Mouse (Mus musculus) retina, embryonic 14.5 days (tissue): ENCODE results near the gene Ddx56.

ENCODE experiments used
- DNase-seq: peaks from one replicate; pipeline ENCODE4 v3.0.0-alpha.2; 2015; ENCODE audit warnings: low spot score

Gene Ddx56

DNA sequence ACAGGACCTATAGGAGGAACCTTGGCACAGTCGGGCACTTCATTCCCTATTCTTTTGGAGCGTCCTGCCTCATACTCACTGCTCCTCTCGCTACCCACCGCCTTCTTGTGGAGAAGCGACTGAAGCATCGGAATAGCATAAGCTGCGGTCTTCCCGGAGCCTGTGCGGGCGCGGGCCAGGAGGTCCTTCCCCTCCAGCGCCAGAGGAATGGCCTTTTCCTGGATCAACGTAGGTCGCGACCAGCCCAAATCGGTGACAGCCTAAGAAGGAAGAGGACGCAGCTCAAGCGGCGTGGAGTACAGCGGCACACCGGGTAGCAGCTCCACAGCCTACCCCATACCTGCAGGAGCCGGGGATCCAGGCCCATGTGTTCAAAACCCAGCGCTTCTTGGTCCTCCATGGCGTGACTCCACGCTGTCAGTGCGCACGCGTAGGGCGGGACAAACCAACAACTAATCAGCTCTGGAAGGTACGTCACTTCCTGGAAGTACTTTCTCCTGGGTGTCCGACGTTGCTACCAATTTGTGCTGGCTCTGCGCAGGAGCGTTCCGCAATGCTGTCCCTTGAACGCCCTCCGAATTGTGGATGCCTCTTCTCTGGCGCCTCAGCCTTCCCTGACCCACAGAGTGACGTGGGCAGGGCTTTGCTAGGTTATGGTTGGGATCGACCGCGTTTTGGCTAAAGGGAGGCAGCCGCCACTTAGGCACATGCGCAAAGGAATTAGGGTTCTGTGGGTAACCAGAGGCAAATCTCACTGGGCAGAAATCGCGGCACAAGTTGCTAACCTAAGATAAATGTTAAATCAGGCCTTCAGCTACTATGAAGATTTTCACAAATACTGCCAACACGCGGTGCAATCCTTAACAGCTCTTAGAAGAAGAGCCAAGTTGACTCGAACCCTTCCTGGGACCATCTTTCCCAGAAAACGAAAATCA, at the start of gene Ddx56:
Gene Ddx56 (minus strand): TSS at position 453 of the 935 bp plus-strand sequence.
- DNase-seq: peak; percentile 97

DNA sequence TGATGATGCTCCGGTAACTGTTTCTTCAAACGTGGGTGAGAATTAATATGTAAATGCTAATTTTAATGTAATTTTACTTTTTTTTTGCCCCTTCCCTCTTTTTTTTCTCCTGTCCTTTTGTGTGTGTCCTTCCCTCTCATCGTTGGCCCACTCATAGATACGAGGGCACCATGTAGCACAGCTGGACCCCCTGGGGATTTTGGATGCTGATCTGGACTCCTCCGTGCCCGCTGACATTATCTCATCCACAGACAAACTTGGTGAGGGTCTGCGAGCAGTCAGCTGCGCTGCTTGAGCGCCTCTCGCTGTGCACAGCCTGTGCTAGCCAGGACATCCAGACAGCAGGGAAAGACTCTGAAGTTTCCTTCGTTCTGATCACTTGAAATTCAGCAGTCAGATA, 49.2 kb upstream of the Ddx56 start:
- DNase-seq: no peak

DNA sequence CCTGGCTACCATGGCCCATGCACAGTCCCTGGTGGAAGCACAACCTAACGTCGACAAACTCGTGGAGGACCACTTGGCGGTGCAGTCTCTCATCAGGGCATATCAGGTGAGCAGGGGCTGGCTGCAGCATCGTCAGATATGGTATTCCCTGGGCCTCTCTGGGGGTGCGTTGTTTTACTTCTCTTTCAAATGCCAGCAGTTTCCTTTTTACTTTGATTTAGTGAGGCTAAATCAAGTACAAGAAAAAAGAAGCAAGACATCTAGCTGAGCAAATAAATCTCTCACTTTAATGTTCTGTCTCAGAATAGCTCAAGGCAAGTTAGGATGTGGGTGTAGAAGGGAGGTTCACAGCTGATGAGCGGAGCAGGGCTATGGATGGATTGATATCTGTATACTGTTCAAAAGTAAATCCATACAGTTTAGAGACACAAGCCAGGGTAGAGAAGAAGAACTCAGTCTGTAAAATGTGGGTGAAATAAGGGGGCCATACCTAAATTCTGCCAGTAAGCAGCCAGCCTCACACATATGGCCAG, 46.4 kb upstream of the Ddx56 start:
- no peak for DNase-seq

DNA sequence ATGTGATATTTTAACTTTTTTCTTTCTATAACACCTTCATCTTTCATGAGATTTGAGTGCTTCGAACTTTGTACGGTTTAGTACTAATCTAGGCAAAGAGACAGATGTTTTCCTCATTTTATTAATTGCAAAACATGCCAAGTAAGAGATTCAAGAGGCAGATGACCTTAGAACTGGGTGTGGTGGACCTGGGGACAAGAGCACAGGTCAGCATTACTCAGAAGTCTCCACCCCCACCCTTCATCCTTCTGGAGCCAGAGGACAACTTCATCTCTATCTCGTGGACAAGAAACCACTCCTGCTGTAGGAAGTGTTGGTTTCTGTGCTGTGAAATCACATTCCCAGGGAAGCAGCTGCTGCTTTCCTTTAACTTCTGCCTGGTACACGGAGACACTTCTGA, 40.6 kb upstream of the Ddx56 start:
- DNase-seq: no peak

DNA sequence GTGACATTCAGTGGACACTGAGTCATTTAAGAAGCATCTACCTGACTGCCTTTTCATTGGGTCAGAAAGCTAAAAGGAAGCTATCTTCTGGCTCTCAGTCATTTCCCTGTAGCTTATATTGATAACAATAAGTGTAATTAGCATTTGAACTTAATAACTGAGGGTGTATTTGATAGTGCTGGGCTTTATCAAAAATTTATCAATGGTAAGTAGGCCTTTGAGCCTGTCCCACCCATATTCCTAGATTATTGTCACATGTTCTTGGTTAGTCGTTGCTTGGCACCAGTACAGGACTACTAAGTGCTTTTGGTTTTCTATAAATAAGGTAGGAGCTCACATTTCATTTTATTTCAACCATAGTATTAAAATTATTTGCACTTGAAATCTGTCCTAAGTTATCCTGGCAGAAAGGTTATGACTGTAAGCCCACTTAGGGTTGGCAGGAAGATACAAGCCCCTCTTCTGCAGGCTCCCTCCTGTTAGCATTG, 38.4 kb upstream of the Ddx56 start:
- no peak for DNase-seq

DNA sequence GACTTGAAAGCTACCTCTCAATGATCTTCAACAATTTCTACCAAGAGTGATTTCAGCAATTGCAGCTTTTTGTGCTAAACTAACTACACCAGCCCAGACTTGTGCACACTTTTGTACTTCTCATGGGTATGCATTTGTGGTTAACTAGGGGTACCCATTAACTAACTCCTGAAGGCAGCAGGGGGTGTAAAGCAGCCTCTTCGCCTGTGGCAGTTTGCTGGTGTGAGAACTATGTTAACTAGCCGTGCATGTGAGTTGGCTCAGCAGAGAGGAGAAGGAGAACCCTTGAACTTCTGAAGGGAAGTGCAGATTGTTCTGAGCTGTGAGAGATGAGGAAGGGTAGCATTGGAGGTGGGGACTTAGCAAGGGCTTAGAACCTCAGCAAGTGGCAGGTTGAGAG, 35.2 kb upstream of the Ddx56 start:
- no peak for DNase-seq

DNA sequence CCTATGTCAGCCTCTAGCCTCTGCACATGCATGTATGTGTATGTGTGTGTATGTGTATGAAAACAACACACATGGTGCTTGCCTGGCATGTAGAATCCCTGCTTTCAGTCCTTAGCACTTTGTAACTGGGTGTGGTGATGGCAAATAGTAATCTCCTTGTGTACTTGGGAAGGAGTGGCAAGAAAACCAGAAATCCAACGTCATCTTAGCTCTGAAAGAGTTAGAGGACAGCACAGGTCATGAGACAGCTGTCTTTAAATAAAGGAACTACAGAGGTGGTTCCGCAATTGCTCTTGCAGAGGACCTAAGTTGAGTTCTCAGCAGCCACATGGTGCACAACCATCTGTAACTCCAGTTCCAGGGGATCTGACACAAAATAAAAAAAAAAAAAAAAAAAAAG, 31.9 kb upstream of the Ddx56 start:
- DNase-seq: no peak

DNA sequence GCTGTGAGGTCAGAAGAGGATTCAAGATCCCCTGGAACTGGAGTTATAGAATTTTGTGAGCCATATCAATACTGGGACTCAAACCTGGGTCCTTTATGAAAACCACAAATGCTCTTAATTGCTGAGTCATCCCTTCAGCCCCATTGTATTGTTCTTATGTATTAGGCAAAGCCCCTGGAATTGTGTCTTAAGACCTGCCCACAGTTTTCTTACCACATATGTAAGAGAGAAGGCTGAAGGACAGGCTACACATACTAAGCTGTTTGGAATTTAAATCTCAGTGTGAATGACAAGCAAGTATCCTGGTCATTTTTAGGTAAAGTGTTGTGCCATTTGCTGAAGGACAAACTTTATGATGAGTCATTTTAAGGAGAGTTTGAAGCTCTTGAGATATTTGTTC, 28.5 kb upstream of the Ddx56 start:
- DNase-seq: no peak

DNA sequence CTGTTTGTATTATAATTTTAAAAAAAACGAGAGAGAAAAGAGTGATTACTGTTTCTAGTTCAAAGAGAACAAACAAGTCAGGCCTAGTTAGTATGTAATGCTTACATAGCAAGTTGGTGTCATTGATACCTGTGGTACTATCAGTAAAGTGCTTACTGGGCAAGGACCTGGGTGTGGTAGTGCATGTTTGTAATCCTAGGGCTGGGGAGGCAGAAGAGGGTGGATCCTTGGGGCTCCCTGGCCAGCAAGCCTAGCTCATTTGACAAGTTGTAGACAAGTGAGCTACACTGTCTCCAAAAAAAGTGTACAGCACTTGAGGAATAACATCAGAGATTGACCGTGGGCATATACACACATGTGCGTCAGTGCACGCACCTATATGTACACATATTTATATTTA, 27.1 kb upstream of the Ddx56 start:
- no peak for DNase-seq

DNA sequence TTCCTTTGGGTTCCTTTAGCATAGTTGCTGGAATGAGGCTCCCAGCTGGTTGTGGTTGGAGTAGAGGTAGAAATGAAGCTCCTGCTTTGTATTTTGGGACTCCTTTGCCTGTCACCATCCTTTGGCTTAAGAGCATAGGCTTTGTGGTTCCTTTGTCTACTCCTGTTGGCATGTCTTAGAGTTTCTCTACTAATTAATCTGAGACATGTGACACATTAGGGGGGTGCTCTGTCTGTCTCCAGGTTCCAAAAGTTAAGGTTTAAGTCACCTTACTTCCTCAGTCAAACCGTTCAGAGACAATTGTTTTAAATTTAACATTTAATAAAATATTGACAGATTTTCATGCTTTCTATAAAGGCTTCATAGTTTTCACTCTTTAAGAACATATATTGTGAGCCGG, 26.0 kb upstream of the Ddx56 start:
- DNase-seq: no peak

DNA sequence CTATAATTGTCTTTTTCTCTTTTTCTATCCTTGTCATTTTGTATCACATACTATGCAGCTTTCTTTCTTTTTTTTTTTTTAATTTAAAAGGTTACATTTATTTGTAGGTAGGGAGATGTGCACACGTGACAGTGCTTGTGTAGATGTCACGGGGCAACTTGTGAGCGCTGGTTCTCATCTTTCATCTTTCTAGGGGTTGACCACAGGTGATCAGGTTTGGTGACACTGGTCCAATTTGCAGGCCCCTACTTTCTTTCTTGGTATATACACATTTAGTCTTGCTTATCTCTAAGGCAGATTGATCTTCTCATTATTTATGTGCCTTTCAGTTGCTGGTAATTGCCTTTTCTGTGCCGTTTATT, 25.4 kb upstream of the Ddx56 start:
- DNase-seq: no peak

DNA sequence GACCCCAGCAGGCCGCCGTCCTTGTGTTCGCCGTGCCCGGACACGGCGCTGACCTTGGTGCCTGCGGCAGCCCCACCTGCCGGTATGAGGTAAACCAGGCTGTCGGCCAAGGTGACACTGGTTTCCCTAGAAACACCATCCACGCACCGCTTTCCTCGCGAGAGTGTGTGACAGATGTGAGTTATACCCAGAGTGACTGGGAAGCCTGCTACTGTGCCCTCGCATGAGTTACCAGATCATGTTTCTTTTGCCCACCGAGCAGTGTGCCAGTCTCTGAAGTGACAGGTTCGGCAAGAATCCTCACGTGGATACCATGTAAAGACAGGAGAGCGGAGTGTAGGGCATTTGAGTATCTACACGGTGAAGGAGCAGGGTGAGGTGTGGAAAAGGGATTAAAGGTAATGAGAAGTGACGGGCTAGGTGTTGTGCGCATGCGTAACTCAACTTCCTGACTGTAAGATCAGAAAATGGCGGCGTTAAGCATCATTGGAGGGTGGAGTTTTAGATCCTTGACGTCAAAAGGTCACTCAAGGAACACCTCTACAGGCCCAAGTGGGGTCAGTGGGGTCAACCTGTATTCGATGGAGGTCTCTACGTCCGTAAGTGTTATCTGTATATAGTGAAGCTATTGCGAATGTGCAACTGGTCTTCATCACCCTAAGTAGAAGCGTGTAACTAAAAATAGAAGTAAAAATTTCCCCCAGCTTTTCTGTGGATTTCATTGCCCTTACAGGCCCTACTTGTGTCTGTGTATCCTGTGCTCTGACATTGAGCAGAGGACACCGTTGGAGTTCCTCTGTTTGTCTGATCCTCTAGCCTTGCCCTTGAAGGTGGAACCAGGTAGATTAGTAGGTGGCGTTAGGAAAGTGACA, 24.8 kb upstream of the Ddx56 start:
- peak; percentile 80 for DNase-seq

DNA sequence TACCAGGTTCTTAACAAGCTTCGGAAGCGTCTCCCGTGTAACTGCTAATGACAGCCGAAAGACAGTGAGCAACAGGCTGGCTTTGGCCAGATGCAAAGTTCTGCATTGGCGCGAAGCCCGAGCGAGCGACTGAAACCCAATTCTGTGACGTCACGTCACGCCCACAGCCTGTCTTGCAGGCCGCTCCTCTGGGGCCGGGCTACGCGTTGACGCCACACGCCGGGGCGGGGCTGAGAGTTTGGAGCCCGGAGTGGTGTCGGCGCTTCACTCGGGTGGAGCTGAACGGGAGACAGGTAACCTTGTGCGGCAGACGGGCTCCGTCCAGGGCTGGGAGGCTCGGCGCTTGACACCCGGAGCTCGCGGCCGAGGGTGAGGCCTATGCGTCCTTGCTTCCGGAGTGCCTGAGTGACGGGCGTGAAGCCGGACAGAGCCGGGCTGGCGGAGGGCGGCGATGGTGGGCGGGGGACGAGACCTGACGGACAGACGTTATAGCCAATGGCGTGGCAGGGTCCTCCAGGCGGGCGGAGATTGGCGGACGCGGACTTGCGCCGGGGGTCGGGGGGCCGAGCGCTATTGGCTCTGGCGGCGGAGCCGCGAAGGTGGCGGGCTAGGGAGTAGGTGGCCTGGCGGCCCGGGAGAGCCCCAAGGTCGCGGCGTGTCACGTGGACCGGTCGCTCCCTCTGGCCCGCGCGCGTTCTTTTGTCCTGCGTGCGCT, 24.0 kb upstream of the Ddx56 start, which contains the start of gene Ogdh:
Gene Ogdh (plus strand): TSS at position 233 of the 715 bp plus-strand sequence.
- DNase-seq: peak; percentile 99

DNA sequence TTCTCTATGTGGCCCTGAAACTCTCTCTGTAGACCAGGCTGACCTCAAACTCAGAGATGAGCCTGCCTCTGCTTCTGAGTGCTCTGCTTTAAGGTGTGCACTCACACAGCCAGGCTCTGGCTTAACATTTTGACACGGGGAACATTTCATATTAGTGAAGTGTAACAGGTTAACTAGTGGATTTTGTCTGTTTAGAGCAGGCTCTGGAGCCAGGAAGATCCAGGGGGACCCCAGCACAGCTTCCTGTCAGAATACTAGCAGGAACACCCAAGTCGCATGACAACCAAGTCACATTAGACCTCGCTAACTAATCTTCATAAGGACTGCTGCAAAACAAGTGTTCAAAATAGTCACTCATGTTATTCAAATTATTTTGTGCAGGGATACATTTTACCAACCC, 23.3 kb upstream of the Ddx56 start:
- DNase-seq: no peak

DNA sequence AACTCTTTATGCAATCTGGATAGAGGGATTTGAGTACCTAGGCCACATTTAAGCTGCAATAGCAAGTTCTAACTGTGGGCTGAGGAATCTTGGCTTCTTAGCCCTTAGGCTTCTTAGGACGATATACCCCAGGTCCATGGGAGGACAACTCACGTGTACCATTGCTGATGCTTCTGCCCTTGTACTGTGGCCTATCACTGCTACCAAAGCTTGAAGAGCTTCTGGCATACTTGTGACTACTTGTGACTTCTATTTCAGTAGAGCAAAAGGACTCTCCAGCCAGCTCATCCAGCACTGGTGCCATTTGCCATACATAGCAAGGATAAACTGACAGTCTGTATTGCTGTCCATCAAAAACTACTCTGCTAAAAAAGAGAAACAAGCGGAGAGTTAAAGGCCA, 22.6 kb upstream of the Ddx56 start:
- DNase-seq: no peak

DNA sequence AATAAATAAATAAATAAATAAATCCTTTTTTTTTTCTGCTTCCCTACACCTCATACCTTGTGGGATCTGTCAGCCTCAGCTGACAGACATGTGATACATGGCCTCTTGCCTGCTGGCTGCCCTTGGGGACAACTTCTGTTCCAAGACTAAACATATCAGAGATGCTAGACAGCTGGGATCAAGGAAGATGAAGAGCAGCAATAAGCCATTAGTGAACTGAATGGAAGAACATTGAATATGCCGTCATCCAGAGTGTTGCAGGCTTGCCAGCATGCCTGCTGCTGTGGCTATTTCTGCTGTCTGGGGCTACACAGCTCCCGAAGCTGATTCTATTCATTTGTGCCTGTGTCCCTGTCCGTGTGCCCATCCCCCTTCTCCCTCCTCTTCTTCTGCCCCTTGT, 15.4 kb upstream of the Ddx56 start:
- DNase-seq: no peak

DNA sequence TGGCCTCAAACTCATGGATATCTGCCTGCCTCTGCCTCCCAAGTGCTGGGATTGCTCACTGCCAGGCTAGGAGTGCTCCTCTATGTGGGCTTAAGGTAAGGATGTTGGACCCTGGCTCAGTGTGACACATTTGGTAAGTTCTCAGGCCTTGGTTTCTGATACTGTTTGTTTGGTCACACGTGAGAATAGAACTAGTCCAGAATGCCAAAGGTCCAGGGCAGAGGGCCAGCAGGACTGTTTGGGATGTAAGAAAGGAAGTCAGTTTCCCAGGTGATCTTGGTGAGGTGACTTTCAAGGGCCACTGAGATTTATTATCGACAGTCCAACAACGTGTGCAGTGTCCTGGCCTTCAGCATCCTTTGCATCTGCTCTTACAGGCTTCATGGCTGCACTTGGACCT, 8.9 kb upstream of the Ddx56 start:
- DNase-seq: no peak

DNA sequence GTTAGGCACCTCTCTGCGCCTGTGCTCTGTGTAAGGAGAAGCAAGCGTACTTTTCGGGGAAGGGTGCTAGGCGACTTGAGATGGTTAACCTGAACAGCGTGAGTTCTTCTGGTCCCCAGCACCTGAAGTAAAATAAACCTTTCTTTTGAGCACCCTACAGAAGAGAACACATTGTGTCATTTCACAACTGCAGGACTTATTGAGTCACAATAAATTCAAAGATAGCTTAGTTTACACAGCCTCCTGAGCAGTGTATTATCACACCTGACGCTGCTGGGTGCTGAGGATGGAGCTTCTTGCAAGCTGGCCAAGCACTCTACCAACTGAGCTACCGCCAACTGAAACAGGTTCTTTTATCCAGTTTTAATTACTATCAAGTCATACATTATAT, 7.5 kb upstream of the Ddx56 start:
- DNase-seq: no peak

DNA sequence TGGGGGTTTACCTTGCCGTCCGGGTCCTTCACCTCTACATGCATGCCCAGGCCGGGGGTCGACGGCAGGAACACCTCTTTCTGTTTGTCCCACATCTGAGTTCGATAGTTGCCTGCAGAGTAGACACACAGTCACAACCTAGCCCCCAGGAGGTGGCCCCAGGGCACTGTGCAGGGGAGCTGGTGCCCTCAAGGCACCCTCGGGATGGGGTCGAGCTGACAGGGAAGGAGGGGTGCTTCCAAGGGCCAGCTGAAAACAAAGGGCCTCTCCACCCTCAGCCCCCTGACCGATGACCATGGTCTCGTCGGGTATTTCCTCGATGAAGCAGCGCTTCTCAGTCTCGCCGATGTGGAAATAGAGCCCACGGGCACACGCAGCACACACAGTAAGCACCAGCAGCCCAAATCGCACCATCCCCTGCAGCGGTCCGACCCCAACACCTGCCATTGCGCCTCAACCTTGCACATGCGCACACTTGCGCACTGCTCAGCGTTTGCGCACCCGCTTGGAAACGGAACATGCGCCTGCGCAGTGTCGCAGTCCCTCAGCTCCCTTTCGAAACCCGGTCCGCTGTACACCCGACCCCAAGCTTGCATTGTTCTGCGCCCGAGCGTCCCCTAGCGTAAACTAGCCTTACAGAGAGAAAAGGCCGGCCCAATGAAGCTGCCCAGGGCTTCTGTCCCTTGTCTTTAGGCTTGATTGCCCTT, 7.0 kb upstream of the Ddx56 start, which contains the start of gene Tmed4:
Gene Tmed4 (minus strand): TSS at position 484 of the 707 bp plus-strand sequence.
- DNase-seq: peak; percentile 99

DNA sequence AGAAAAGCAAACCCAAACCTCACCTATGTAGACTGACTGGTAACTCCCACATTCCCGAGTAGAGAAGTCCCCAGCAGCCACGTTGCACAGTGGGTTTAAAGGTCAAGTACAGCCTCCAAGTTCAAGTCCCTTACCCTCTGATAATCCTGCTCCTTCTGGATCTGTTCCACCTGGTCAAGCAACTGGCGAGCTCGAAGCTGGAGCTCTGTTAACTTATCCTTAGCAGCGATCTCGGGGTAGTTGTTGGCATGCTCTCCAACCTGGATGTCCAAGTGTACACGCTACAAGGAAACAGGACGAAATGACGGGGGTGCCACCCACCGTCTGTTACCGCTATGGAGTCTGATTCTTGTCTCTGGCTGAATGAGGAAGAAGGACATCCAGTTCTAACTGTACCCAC, 6.0 kb upstream of the Ddx56 start:
- no peak for DNase-seq

DNA sequence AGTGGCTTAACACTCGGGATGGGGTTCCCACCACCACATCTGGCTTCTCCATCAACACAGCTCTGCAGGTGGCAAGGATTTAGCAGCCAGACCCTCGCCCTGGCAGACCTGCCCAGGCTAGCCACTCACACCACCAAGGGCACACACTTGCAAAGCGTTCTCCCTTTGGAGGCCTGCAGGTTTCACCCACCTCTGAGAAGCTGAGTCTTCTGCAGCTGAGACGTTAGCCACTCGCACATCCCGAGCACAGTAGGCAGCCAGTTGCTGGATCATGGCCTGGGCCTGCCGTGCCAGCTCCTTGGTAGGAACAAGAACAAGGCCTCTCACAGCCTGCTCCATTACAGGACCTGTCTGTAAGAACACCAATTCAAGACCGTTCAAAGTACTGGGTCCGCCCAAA, 951 bp downstream of the Ddx56 start:
- DNase-seq: no peak
